Mouse (Mus musculus) cerebellum, postnatal 10 days (tissue): ENCODE measurements around the gene Arhgap6.

Source experiments
- DNase-seq, 2 experiments: peaks; one replicate each; pipeline ENCODE4 v3.0.0; 2021; ENCODE audit warnings: mixed read lengths in 2 of 2

The Arhgap6 gene

DNA sequence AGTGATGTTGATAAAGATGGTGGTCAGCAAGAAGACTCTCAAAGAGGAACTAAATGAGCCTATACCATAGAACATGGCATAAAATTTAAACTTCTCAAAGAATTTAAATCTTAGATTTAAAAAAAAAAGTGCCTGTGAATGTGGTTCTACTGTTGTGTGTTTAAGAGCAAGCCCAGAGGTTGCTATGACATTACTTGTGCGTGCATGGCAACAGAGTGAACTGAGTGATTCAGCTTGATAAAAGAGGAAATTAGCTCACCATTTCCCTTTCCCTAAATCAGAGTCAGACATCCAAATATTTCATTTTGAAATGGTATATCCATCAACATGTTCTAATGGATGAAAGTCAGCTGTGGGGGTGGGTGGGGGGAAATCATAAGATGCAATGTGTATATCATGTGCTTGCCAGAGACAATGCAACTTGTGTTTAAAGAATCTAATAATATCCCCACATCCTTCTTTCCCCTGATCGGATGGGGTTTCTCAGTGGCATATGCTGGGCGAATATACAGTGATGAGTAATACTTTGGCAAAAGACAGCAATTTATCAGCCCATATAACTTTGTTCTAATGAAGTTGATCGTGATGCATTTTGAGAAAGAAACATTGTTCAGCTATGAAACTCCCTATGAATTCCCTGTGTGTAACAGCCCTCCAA lies 328.3 kb downstream of the Arhgap6 start:
- DNase-seq = no peak

DNA sequence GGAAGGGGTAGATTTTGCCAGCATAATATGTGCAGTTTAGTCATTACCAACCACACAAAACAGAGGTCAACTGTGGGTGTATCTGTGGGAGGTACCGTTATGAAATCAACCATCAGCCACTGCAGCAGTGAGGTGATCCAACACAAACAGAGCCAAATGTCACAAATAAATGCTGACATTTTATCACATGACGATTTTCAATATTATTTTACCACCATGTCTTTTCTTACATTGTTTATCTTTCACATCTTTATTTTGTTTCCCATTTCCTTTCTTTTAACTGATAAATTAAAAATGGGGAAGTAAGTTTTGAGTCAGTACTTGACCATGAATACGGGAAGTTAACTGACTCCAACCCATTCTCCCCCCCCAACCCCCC lies 328.9 kb downstream of the Arhgap6 start:
- DNase-seq = no peak

DNA sequence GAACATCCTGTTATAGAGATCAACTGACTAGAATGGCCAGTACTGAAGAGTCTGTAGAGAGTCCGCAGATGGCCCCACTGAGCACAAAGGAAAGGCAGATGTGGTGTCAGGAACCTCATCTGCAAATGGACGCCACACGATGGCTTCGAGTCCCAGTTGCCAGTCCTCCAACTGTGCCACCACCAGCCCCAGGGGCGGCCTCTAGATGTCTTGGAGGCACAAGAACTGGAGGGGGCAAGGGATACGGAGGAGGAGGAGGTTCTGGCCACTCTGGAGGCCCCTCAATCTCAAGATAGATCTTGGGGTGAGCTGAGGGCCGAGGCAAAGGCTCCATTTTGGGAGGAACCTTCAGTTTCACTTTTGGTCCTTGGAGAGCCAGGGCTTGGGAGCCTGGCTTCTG lies 344.9 kb downstream of the Arhgap6 start:
- no peak for DNase-seq

DNA sequence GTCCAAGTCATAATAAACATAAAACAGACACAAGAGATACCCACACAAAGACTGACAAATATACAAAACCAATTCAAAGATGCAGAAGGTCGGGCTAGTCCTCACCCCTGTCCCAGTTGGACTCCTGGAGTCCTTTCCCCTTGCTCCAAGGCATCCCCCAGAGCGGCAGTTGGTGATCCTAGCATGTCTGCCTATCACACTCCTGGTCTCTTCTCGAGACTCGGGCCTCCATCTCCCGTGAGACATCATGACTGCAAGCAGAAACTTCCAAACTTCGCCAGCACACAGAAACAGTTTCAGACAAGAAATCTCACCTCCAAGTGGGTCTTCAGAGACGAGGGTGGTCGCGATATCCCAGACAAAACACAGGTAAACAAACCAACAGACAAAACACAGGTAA lies 345.6 kb downstream of the Arhgap6 start:
- DNase-seq = no peak

DNA sequence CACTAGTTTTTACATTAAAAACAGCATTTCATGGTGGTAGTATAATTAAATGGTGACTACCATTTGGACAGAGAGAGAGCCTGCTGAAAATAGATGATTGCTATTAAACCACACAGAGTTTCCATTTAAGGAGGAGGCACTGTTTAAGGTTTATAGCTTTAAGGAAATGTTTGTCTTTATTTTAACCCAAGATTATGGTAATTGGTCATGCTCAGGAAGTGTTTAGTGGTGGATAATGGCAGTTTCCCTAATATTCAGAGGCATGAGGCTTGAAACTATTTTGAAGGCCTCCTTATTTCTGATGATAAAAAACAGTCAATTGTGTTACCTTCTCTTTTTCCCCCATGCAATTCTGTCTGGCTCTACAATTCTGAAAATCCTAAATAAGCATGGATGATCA lies 358.9 kb downstream of the Arhgap6 start:
- DNase-seq = no peak

DNA sequence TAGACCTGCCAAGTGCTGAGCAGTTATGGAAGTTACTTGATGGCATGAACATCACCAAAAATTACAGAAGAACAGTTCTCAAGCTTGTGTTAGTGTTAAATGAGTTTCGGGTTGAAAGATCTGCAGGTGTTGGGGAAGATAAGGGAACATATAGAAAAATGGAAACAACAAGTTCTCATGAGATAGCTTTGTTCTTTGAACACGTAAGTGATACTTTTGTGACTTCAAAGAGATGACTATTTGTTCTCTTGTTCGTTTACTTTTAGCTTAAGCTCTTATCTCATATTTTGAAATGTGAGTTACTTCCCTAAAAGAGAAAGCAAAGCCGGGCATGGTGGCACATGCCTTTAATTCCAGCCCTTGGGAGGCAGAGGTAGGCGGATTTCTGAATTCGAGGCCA lies 363.5 kb downstream of the Arhgap6 start:
- DNase-seq = no peak

DNA sequence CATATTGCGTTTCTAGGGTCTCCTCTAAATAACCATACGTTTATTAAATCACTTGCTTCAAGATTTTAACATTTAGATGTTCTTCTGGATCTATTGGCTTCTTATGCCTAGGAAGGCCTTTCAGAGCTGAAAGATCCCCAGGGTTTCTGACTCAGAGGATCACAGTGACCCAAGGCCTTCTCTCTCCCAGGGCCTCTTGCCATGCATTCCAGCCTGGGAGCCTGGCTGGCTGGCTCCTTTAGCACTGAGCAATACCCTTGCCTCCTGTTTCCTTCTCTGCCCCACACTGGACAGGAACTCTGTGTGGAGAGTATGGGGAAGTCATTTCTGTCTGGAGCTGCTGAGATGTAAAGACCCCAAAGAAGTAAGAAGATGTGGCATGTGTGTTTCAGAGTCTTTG lies 376.1 kb downstream of the Arhgap6 start:
- no peak for DNase-seq

DNA sequence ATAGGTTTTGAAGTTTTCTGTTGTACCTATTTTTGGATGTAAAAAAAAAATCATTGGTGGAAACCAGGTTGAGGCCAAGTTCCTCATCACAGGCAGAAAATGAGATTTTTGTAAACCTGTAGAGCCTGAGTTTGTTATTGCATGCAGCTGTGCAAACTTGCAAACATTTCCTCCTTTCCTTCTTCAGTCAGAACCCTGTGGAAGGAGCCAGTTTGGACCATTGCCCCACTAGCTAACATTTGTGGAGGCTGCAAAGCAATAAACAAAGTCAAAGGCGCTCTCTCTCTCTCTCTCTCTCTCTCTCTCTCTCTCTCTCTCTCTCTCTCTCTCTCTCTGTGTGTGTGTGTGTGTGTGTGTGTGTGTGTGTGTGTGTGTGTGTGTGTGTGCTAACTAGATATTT lies 378.9 kb downstream of the Arhgap6 start:
- peak in 1 of 2 experiments; percentile 1 for DNase-seq

DNA sequence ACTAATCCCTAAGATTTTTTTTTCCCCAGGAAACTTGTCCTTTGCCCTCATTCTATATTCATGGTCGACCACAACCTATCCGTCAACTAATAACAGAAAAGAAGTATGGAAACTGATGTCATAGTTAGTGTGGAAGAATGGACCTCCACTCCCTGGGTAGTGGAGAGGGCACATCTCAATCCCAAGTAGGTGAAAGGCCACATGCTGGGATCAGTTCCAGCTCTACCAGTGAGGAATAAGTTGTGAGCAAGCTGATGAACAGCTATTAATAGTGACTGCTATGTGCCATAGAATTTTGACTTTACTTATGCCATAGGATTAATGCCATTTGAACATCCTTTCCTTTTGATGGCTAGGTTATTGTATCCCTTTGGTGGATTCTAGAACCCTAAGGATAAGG lies 383.7 kb downstream of the Arhgap6 start:
- DNase-seq = no peak

DNA sequence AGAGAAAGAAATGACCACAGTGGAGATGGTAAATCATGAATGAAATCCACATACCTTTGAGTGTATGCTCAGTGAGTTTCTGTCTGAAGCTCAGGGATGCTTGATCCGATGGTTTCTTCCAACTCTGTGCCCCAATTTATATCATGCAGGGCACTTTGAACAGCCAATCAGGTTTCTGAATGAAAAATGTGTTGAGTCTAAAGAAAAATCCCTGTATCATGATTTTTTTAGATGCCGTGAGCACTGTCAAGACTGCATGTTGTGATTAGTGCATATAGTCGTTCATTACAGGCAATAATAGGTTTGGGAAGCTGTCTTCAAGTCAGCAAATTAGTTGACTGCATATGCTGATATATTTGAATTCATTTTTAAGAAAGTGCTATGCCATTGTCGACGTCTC lies 392.2 kb downstream of the Arhgap6 start, which contains the start of gene Amelx:
Gene Amelx, minus strand, starts transcription at position 101 of the 400 bp plus-strand sequence.
- DNase-seq = no peak

DNA sequence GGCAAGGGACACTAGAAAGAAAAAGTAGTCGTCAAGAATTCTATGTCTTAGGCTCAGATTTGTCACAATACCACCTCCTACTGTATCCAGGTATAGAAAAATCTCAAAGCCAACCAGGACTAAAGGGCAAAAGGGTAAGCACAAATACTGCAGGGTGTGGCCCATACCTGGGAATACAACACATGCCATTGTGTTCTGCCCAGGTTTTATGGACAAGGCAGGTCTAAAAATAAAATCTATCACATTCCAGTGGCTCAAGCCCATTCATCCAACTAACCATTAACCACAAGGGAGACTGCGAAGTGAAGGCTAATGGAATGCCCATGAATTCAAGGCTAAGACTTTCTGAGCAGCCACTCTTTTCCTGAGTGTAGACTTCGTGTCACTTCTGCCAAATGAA lies 415.1 kb downstream of the Arhgap6 start:
- no peak for DNase-seq

DNA sequence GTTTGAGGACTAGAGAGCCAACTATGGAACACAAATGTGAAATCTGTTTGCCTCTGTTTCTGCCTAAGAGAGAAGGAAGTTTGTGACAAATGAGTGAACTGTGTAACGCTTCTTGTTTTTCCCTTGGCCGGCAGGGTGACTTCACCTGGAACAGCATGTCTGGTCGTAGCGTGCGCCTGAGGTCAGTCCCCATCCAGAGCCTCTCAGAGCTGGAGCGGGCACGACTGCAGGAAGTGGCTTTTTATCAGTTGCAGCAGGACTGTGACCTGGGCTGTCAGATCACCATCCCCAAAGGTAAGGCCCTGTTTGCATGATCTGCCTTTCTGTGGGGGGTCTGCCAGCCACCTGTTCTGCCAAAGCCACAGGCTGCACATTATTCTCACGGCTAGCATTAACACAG lies 425.2 kb downstream of the Arhgap6 start:
- DNase-seq = peak; percentile 2 to 10

DNA sequence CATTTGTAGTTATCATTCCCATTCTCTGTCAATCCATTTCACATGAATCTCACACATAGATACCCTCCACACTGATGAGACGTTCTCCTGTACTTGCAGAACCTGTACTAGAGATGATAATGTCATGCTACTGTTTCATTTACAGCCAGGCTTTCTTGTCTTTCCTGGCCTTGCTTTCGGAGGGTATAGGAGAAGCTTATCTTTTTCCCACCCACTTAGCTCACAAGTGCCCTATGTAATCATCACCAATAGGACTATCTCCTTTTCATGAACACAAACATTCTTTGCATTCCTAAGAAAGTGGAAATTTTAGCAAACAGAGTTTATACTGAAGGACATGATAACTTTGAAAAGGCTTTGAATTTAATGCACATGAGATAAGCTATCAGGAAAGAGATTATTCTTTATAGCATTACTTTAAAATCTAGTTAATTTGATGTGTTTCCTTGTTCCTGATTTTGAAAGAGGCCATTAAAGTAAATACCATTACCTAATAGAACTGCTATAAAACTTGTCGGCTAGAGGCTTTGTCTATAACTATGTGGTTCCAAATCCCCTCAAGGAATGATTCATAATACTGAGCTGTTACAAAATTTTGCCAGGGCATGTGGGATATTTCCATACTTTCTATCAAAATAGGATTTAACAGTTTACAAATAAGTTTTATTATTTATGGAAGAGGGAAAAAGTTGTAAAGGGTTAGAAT lies 427.6 kb downstream of the Arhgap6 start:
- DNase-seq = no peak

DNA sequence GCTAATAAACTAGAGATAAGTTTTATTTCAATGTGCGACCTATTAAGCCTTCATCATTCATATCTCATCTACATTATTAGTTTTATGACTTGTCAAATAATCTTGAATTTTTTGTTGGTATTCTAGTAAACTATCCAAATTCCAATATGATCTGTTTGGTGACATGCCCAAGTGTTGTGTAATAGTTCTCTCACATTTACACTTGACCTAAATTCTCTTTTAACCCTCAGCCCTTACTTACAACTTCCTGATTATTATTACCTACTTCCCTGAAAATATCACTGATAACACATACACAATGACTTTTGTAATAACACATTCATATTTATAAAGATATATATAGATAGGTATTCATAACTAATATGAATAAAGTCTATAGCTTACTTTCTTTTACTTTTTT lies 461.0 kb downstream of the Arhgap6 start:
- DNase-seq = no peak

DNA sequence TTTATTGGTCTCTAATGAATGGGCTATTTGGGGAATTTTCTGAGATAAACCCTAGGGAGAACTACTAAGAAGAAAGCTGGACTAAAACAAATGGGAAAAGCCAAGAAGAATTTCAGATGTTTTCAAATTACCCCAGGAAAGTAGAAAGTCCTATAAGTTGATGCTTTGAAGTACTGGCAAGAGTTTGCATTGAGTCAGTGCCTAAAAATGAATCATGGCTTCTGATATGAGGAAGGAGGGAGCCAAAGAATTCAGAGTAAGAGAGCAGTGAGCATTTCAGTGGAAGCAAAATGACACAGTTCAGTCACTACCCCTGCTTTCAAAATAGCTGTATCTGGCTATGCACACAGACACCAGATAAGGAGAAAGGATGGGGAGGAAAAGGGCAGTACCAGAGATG lies 461.8 kb downstream of the Arhgap6 start:
- DNase-seq = no peak

DNA sequence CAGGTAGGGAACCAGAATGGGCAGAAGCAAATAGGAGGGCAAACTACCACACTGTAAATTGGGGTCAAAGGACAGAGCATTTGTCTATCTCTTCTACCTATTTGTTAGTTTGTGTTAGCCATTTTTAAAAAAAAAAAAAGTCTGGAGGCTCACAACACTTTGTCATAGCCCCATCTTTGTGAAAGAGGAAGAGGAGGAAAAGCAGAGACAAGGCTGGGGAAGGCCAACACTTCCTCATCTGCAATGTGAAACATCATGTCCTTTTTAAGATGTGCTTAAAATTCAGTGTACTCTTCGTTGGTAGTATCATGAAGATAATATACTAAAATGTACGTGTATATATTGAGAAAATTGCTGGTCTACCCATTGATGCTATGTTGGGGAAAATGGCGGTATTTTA lies 466.1 kb downstream of the Arhgap6 start:
- no peak for DNase-seq

DNA sequence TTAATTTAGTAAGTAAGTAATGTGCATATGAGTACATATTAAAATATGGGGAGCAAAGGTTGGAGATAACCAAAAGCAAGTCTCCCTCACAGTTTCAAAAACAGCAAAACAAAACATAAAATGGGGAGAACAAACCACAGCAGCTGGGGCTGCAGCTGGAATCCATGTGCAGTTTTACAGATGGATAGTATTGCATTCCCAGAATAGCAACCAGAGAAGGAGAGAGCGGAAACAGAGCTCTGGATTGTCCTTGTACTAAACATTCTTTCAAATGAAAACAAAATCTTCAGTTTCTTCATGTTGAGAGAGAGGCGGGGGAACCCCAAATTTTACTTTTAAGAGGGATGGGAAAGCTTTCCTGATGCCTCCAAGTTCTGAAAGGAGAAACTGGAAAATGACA lies 467.3 kb downstream of the Arhgap6 start:
- no peak for DNase-seq

DNA sequence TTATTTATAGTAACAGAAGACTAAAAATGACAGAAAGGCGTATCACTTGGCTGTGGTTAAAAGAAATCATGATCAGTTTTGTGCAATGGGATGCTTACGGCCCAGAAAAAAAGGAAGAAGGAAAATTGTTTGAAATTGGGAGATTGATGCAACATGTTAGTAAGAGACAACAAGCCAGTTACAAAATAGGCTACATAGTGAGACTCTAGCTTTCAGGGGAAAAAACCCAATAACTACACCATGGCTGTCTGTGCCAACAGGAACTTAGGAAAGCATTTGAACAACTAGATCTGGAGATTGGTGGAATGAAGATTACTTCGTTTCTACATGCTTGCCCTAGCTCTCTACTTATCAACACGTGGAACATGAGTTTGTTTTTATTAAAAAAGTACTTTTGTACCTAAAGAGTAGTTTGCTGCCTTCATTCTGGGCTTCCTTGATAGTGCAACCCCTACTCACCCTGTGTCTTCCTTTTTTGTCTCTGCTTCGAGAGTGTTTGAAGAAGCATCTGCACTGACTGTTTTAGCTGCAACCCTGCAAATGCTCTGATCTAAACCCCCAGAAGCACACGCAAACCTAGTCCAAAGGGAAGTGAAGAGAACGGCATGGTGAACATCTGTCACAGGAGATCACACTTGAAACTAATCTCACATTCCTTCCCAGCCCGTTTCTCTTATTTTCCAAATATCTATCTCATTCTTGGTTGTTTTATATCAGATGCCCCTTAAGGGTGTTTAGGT lies 468.7 kb downstream of the Arhgap6 start:
- no peak for DNase-seq

DNA sequence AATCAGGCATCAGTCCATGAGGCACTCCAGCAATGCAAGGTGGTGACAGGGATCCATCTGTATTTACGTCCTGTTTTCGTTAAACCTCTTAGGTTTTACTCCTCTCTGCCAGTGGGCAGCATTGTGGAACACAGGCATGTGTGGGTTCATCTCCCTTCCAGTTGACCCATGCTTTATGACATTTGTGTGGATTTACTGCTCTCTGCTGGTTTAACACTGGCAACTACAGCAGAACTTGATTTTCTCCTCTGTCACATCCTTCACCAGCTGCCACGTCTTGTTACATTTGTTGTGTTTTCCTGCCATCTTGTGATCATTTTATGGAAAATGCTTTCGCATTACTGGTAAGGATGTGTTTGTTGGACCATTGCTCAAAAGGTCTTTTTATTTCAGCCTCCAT lies 504.7 kb downstream of the Arhgap6 start:
- peak; percentile 9 to 31 for DNase-seq

DNA sequence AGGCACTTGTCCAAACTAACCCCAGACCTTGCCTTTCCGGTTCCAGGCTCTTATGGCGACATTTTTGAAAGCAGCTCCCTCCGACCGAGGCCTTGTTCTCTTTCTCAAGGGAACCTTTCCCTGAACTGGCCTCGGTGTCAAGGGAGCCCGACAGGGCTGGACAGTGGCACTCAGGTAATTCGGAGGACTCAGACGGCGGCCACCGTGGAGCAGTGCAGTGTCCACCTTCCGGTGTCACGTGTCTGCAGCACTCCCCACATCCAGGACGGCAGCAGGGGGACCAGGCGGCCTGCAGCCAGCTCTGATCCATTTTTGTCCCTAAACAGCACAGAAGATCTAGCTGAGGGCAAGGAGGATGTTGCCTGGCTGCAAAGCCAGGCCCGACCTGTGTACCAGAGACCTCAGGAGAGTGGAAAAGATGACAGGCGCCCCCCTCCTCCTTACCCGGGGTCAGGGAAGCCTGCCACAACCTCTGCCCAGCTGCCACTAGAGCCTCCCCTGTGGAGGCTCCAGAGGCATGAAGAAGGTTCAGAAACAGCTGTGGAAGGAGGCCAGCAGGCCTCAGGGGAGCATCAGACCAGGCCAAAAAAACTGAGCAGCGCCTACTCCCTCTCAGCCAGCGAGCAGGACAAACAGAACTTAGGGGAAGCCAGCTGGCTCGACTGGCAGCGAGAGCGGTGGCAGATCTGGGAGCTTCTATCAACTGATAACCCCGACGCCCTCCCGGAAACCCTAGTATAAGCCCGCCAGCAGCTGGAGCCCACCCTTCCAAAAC lies 507.6 kb downstream of the Arhgap6 start:
- DNase-seq = peak; percentile 4

DNA sequence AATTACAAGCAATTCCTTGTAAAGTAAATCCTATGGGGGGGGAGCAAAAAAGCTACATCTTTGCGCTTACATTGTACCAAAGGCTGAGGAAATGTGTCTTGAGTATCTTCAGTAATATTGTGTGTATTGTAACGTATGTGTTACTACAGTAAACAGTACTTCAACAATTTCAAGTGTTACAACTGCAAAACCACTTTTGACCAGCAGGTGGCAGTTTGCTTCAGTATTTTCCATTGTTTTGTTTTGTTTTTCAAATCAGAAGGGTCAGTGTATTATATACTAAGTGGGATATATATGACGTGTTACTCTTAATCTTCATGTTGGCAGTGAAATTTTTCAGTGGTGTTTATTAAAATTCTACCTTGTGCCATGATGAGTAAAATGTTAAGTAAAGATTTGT lies 509.0 kb downstream of the Arhgap6 start:
- DNase-seq = peak; percentile 55 to 65

DNA sequence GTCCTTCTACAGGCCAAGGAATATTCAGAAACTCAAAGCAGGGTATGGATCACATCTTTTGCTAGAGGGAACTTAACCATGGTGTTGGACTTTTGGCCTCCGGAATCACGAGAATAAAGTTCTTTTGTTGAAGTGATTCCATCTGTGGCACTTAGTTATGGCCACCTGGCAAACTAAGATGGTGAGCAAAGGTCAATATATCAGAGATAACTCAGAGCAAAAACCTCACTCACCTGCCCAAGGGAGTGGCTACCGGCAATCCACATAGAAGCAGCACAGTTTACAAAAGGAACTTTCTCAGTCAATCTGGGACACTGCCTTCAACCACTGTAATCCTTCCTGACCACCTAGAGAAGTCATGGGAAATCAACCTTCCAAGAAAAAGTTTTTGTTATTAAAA lies 513.7 kb downstream of the Arhgap6 start:
- DNase-seq = no peak

DNA sequence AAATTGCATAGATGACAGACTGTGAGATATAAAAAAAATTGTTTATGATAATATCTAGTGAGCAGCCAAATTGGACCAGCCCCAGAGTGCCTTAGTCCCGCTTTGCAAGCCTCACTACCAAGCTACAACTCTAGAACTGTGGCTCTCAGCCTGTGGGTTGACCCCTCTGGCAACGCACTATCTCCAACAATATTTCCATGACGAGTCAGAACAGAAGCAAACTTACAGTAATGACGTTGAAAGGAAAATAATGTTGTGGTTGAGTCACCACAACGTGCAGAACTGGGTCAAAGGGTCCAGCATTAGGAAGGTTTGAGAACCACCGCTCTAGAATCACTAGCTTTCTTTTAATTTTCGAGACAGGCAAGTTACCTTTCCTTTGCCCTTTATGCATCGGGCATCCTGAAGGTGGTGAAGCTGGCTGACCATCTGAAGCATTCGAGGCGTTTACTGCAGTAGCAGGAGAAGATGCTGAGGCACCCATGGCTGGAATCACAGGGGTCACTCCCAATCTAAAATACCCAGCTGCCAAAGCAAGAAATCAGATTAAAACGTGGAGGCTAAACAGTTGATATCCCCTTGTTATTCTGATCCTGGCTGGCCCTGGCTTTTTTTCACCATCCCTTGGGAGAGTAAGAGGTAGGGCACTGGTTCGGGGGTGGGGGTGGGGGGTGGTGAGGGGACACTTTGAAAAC lies 524.3 kb downstream of the Arhgap6 start:
- peak; percentile 2 to 8 for DNase-seq
